Mouse (Mus musculus) kidney, postnatal 36 days (tissue): ENCODE data around the gene Ptpn3.
"Not testable (repeated sequence)": the region's sequence is repeated elsewhere in the genome, so short reads cannot be mapped to it uniquely, and the experiment has no call there.

Experiments used
- DNase-seq, 2 experiments: peaks; one replicate each; pipeline ENCODE4 v3.0.0; 2021 to 2022; ENCODE audit warnings: mixed read lengths in 2 of 2

The Ptpn3 gene

DNA sequence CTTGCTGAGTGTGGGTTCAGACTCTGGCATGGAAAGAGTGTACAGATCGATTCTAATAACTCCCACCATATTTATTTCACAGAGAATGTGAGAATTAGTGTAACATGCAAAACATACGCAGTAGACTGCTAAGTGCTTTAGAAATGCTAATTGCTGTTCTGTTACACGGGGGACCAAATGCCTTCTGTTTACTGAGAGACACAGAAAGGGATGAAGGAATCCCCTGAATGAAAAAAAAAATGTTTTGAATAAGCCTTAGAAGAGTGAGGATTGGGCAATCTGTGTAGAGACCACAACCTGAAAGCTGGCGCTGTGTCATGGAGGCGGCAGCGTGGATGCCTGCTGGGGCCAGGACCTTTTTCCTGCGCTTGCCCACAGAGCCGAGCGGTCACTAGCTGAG is 86.8 kb downstream of the Ptpn3 start:
- no peak for DNase-seq

DNA sequence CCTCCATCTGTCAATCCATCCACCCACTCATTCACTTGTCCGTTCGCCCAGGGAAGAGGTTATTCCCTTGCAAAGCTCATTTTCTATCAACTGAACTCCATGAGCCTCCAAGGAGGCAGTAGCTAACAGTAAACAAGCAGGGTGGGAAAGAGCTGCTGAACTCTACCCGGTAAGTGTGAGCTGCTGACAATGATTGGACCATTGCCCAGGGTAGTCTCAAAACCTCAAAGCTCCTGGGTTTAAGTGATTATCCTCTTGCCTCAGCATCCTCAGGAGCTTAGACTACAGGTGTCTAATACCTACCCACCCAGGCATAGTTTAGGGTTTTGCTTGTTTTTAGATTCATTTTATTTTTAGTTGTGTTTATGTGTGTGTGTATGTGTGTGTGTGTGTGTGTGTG is 87.5 kb downstream of the Ptpn3 start:
- no peak for DNase-seq

- DNase-seq = peak; percentile 32 to 50
Observed at GRCm38 (mm10) chr4:57211706-57212105, 89.9 kb downstream of the Ptpn3 start.

DNA sequence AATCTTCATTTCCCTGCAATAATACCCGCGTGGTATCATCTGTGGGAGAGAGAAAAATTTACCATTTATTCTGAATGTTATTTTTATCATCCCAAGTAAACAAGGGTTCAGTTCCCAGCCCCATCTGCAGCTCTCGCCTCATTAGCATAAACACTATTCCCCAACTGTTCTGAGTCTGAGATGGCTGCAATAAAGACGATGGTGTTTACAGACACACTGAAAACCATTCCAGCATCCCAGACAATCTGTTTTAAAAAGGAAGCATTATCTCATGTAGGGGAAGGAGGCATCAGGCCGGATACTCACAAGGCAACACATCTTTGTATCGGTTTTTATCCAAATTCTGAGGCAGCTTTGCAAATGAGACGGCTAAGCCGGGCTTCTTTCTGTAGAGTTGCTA is 95.7 kb downstream of the Ptpn3 start:
- DNase-seq = no peak

GRCm38 (mm10) chr4:57204780-57205179 is 96.9 kb downstream of the Ptpn3 start:
- DNase-seq = no peak

GRCm38 (mm10) chr4:57202660-57203361 is 98.8 kb downstream of the Ptpn3 start:
- no peak for DNase-seq

GRCm38 (mm10) chr4:57202132-57202531 is 99.5 kb downstream of the Ptpn3 start:
- DNase-seq = no peak

- DNase-seq = no peak
Observed at GRCm38 (mm10) chr4:57200661-57201060, 101.0 kb downstream of the Ptpn3 start.

DNA sequence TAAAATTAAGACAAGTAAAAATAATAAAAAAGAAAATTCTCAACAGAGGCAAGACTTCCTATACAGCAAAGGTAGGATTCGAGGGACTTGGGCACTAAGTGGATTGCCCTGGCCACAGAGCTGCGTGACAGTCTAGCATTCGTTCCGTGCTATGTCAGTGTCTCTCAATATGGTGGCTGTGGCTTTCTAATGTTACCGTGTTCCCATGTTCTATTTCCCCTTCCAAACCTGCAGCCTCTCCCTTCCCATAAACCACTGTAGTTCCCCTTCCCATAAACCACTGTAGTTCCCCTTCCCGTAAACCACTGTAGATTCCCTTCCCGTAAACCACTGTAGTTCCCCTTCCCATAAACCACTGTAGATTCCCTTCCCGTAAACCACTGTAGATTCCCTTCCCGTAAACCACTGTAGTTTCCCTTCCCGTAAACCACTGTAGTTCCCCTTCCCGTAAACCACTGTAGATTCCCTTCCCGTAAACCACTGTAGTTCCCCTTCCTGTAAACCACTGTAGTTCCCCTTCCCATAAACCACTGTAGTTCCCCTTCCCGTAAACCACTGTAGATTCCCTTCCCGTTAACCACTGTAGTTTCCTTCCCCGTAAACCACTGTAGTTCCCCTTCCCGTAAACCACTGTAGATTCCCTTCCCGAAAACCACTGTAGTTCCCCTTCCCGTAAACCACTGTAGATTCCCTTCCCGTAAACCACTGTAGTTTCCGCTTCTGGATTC is 102.8 kb downstream of the Ptpn3 start:
- DNase-seq = not testable (repeated sequence)

DNA sequence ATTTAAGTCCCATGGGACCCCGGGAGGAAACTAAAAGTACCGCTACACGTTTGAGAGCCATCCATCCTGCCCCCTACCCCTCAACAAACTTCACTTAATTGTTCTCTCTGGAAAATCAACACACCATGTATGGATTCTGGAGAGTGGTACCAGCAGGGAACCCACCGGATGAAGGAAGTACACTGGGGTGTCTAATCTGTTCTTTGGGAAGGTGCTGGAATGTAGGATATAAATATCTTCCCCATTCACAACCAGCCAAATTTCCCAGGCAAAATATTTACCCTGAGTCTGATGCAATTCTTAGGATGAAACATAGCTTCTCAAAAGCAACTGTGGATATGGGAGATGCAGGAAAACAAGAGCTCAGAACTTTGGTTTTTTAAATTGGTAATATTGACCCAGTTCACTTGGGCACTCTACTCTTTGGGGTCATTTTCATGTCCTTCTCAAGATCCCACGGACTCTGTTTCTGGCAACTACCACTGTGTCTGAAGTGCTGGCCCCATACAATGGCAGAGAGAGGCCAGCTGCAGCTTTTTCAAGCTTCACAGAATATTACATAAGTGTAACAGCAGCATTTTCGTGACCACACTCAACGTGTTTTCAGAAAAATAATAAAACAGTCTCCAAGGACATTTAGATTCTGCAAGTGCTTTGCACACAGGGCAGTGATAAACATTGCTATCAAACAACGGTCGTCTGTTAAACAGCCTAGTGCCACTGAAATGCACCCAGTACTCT is 109.9 kb downstream of the Ptpn3 start:
- DNase-seq = no peak

- DNase-seq = no peak
Observed at GRCm38 (mm10) chr4:57189881-57190280, 111.8 kb downstream of the Ptpn3 start.

GRCm38 (mm10) chr4:57186035-57186434 is 115.6 kb downstream of the Ptpn3 start:
- no peak for DNase-seq

GRCm38 (mm10) chr4:57185462-57185861 is 116.2 kb downstream of the Ptpn3 start:
- no peak for DNase-seq

- DNase-seq = no peak
Observed at GRCm38 (mm10) chr4:57183493-57183892, 118.1 kb downstream of the Ptpn3 start.

DNA sequence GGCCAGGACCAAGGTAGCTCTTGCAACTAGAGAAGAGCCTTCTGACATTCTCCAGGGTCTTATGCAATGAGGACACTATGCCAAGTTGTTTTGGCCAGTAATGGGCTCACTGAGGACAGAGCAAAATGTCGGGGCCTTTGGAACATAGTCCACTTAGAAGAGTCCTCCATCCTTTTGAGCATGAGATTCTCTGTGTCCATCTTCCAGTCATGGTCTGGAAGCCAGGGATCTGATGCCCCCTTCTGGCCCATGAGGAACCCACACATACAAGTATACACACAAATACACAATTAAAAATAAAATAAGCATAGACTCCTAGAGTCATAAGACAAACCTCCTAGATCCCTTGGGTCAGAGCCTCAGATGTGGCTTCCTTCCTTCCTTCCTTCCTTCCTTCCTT is 120.1 kb downstream of the Ptpn3 start:
- DNase-seq = peak; percentile 30 to 69

- no peak for DNase-seq
Observed at GRCm38 (mm10) chr4:57178881-57179280, 122.8 kb downstream of the Ptpn3 start.

DNA sequence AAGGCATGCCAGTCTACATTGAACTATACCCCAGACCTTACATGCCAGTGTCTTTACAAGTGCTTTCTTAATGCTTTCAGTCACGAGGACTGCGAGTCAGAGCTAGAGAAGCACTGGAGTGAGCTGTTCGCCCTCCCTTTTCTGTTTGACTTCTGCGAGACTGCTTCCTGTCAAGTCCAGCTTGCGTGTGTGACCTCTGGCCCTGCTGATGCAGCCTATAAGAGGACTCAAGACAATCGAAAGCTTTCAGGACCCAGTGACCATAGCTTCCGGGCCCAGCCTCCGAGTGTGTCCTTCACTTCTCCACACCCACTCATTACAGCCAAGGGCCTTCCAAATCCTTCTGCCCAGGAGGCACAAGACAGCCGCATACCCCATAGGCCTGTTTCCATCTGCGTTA is 126.3 kb downstream of the Ptpn3 start:
- DNase-seq = peak in 1 of 2 experiments; percentile 10

- no peak for DNase-seq
Observed at GRCm38 (mm10) chr4:57172861-57173260, 128.8 kb downstream of the Ptpn3 start.

- peak in 1 of 2 experiments; percentile 29 for DNase-seq
Observed at GRCm38 (mm10) chr4:57171817-57172216, 129.8 kb downstream of the Ptpn3 start.

DNA sequence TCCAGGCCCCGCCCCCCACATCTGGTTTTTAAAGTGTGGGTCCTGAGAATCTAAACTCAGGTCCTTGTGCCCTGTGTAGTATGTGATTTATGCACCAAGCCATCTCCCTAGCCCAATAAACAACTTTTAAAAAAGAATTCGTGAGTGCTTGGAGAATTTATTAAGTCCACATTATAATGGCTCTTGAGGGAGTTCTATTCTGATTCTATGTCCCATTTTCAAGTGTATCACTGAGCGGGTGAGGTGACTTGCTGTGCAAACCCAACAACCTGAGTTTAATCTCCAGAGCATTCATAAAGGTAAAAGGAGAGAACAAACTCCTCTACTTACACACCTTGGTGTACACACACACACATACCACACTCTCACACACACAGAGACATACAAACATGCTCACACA is 133.0 kb downstream of the Ptpn3 start:
- DNase-seq = no peak

- DNase-seq = no peak
Observed at GRCm38 (mm10) chr4:57168277-57168676, 133.4 kb downstream of the Ptpn3 start.

- peak; percentile 28 to 40 for DNase-seq
Observed at GRCm38 (mm10) chr4:57166922-57167870, 134.4 kb downstream of the Ptpn3 start.

- no peak for DNase-seq
Observed at GRCm38 (mm10) chr4:57165654-57166053, 136.0 kb downstream of the Ptpn3 start.
